Mouse (Mus musculus): ENCODE results near the gene Grrp1.

DNA sequence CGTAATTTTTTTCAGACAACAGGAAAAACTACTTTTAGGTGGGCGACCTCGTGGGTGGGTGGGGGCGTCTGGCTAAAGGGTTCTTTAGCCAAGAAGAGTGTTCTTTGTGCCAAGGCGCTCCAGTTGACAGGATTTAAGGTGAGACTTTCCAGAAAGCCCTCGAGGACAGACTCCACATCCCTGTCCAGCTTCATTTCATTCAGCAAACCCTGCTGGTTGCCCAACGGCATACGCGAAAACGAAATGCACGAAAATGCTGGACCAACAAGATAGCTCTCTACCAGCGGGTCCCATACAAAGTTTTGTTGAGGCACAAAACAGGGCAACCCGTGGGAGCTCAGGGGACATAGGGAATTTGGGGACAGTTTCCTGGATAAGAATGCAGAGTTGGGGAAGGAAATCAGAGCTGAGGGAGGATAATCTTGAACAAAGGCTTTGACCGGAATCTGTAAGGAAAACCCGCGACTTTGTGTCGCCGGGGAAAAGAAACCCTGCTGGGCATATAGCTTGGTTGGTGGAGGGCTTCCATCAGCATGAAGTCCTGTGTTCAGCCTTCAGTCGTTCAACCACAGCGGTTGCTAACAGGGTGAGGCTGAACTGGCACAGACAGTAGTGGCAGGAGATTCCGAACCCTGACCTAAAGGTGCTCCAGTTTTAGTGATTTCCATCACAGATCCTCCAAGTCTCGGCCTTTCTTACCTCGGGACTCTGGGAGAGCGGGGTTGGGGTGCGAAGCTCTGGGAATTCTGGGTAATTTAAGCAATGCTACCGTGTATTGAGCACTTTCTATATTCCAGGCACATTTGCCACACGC lies 3.6 kb downstream of the Grrp1 start:
- TF ChIP-seq CTCF (conservative IDR thresholded peaks at IDR 0.05; ENCODE audit: low read length) (no peak), NANOG (IDR thresholded peaks at IDR 0.05; ENCODE audit: borderline replicate concordance, low read length) (no peak), POU5F1 (IDR thresholded peaks at IDR 0.05; ENCODE audit: borderline replicate concordance, low read length) (no peak)
